Mouse (Mus musculus) granulocyte monocyte progenitor cell, adult 5-6 weeks (primary cell): ENCODE results near the gene Myo6. TPM values are rescaled to one million over a fixed set of nuclear protein-coding genes. Genes with fewer than 3 reads are reported as not detected.

Experiments
- ATAC-seq: replicated peaks from 2 replicates; pipeline ENCODE4 v1.8.0; 2016; ENCODE audit warnings: mild to moderate bottlenecking, moderate TSS enrichment, inconsistent platforms; ENCODE audit not compliant: poor library complexity, severe bottlenecking
- total RNA-seq, 2 experiments: library from RNA; stranded (forward) in 1 of 2; stranded (reverse) in 1 of 2; fragments of 200-712, 200-1000 nt in 1 of 2; fragments of >200 nt in 1 of 2; fragmentation: Nextera tagmentation in 1 of 2; gene quantifications; 2 replicates each; pipeline ENCODE4 v1.2.3; 2014 to 2017

Myo6 gene
- total RNA-seq, 2 experiments from 2014 or later, result 0.10 to 0.24 TPM

- no peak for ATAC-seq
These were observed 59.3 kb downstream of the Myo6 start for GRCm38 (mm10) chr9:80223989-80224635.

- no peak for ATAC-seq
These were observed 61.9 kb downstream of the Myo6 start for GRCm38 (mm10) chr9:80226579-80227325.

GRCm38 (mm10) chr9:80233831-80234455, 69.1 kb downstream of the Myo6 start:
- ATAC-seq, result no peak

- ATAC-seq, result no peak
These were observed 72.5 kb downstream of the Myo6 start for GRCm38 (mm10) chr9:80237184-80237799.

- ATAC-seq, result no peak
These were observed 76.9 kb downstream of the Myo6 start for GRCm38 (mm10) chr9:80241719-80242118.

GRCm38 (mm10) chr9:80252146-80252545, 87.3 kb downstream of the Myo6 start:
- ATAC-seq, result peak; percentile 88

GRCm38 (mm10) chr9:80253241-80253640, 88.4 kb downstream of the Myo6 start:
- no peak for ATAC-seq

- ATAC-seq, result no peak
These were observed 91.7 kb downstream of the Myo6 start for GRCm38 (mm10) chr9:80256561-80256960.

- ATAC-seq, result peak; percentile 53; the same call in 1 of the 2 replicates
These were observed 93.6 kb downstream of the Myo6 start for GRCm38 (mm10) chr9:80258396-80258795.

- ATAC-seq, result no peak
These were observed 96.1 kb downstream of the Myo6 start for GRCm38 (mm10) chr9:80260905-80261304.

GRCm38 (mm10) chr9:80262367-80263026, 97.7 kb downstream of the Myo6 start:
- ATAC-seq, result no peak; the same call in 1 of the 2 replicates

- ATAC-seq, result 0 out of 2 replicates have a peak, but pooled peaks have one; percentile 20
These were observed 101.3 kb downstream of the Myo6 start for GRCm38 (mm10) chr9:80266086-80266485.

GRCm38 (mm10) chr9:80266507-80266906, 101.7 kb downstream of the Myo6 start:
- peak; percentile 83 for ATAC-seq

GRCm38 (mm10) chr9:80269596-80269995, 104.8 kb downstream of the Myo6 start:
- no peak for ATAC-seq

- ATAC-seq, result no peak
These were observed 108.1 kb downstream of the Myo6 start for GRCm38 (mm10) chr9:80272951-80273350.

- ATAC-seq, result no peak
These were observed 110.4 kb downstream of the Myo6 start for GRCm38 (mm10) chr9:80275053-80275771.

- no peak for ATAC-seq
These were observed 110.9 kb downstream of the Myo6 start for GRCm38 (mm10) chr9:80275772-80276134.

- ATAC-seq, result no peak
These were observed 112.3 kb downstream of the Myo6 start for GRCm38 (mm10) chr9:80277157-80277556.

GRCm38 (mm10) chr9:80277770-80278169, 112.9 kb downstream of the Myo6 start:
- ATAC-seq, result no peak

GRCm38 (mm10) chr9:80280724-80281123, 115.9 kb downstream of the Myo6 start:
- ATAC-seq, result no peak
